Mouse (Mus musculus): ENCODE measurements around the gene Olfr248. TPM values are rescaled to one million over a fixed set of nuclear protein-coding genes. Genes with fewer than 3 reads are reported as not detected.

The Olfr248 gene
- polyA plus RNA-seq, 1 experiment = not detected

GRCm38 (mm10) chr1:174426180-174426986, 35.5 kb downstream of the Olfr248 start:
- Histone ChIP-seq H3K4me1 (ENCODE audit: control insufficient read depth, insufficient read depth, insufficient read length) (no peaks in the 10 kb centered on the region), H3K27me3 (ENCODE audit: control insufficient read depth, insufficient read depth, low read length) (no peaks in the 10 kb centered on the region), H3K36me3 (ENCODE audit: control insufficient read depth, insufficient read depth, low read length) (no peaks in the 10 kb centered on the region), H3K4me3 (ENCODE audit: extremely low read depth, insufficient read depth, insufficient read length) (no peak overlapping the region), H3K27ac (ENCODE audit: insufficient read depth, low read length) (no peak overlapping the region)
- whole genome bisulfite sequencing = 72% methylated on average over 3 of the region's 3 CpGs
- DNase-seq (ENCODE audit: low read depth in 1 of 2, low spot score in 2 of 2) = no peak
- no peak for TF ChIP-seq POLR2A (IDR thresholded peaks at IDR 0.05; ENCODE audit: low read depth, low read length)
- no peak for TF ChIP-seq CTCF (IDR thresholded peaks at IDR 0.05; ENCODE audit: extremely low read depth, insufficient read depth, insufficient read length, insufficient replicate concordance)

GRCm38 (mm10) chr1:174427402-174427801, 36.6 kb downstream of the Olfr248 start:
- Histone ChIP-seq H3K27me3 (ENCODE audit: control insufficient read depth, insufficient read depth, low read length) (no peaks in the 10 kb centered on the region), H3K4me1 (ENCODE audit: control insufficient read depth, insufficient read depth, insufficient read length) (no peaks in the 10 kb centered on the region), H3K4me3 (ENCODE audit: extremely low read depth, insufficient read depth, insufficient read length) (no peak overlapping the region), H3K27ac (ENCODE audit: insufficient read depth, low read length) (no peak overlapping the region), H3K36me3 (ENCODE audit: control insufficient read depth, insufficient read depth, low read length) (no peaks in the 10 kb centered on the region)
- DNase-seq (ENCODE audit: low read depth in 1 of 2, low spot score in 2 of 2) = no peak
- whole genome bisulfite sequencing = 85% methylated on average over 1 of the region's 1 CpGs
- no peak for TF ChIP-seq CTCF (IDR thresholded peaks at IDR 0.05; ENCODE audit: extremely low read depth, insufficient read depth, insufficient read length, insufficient replicate concordance)
- TF ChIP-seq POLR2A (IDR thresholded peaks at IDR 0.05; ENCODE audit: low read depth, low read length) = no peak

GRCm38 (mm10) chr1:174428407-174428806, 37.6 kb downstream of the Olfr248 start:
- Histone ChIP-seq H3K27ac (ENCODE audit: insufficient read depth, low read length) (no peak overlapping the region), H3K27me3 (ENCODE audit: control insufficient read depth, insufficient read depth, low read length) (no peaks in the 10 kb centered on the region), H3K36me3 (ENCODE audit: control insufficient read depth, insufficient read depth, low read length) (no peaks in the 10 kb centered on the region), H3K4me1 (ENCODE audit: control insufficient read depth, insufficient read depth, insufficient read length) (no peaks in the 10 kb centered on the region), H3K4me3 (ENCODE audit: extremely low read depth, insufficient read depth, insufficient read length) (no peak overlapping the region)
- TF ChIP-seq CTCF (IDR thresholded peaks at IDR 0.05; ENCODE audit: extremely low read depth, insufficient read depth, insufficient read length, insufficient replicate concordance) (no peak), POLR2A (IDR thresholded peaks at IDR 0.05; ENCODE audit: low read depth, low read length) (no peak)
- WGBS = 87% methylated on average over 2 of the region's 2 CpGs
- no peak for DNase-seq (ENCODE audit: low read depth in 1 of 2, low spot score in 2 of 2)

GRCm38 (mm10) chr1:174434121-174434520, 43.3 kb downstream of the Olfr248 start:
- Histone ChIP-seq H3K27ac (ENCODE audit: insufficient read depth, low read length) (no peak overlapping the region), H3K4me3 (ENCODE audit: extremely low read depth, insufficient read depth, insufficient read length) (no peak overlapping the region), H3K27me3 (ENCODE audit: control insufficient read depth, insufficient read depth, low read length) (no peaks in the 10 kb centered on the region), H3K4me1 (ENCODE audit: control insufficient read depth, insufficient read depth, insufficient read length) (no peaks in the 10 kb centered on the region), H3K36me3 (ENCODE audit: control insufficient read depth, insufficient read depth, low read length) (no peaks in the 10 kb centered on the region)
- no peak for TF ChIP-seq POLR2A (IDR thresholded peaks at IDR 0.05; ENCODE audit: low read depth, low read length)
- TF ChIP-seq CTCF (IDR thresholded peaks at IDR 0.05; ENCODE audit: extremely low read depth, insufficient read depth, insufficient read length, insufficient replicate concordance) = no peak
- WGBS = 14% methylated on average over 1 of the region's 1 CpGs
- no peak for DNase-seq (ENCODE audit: low read depth in 1 of 2, low spot score in 2 of 2)

Other genes starting within 250 kb of the Olfr248 start
- gene Olfr420, start 235.4 kb upstream of the Olfr248 start, polyA plus RNA-seq (2012; rRNA removed) = not detected in 2 replicates
- 2.4 and 3.2 TPM in 2 replicates for gene Spta1, start 218.3 kb upstream of the Olfr248 start, polyA plus RNA-seq (2012; rRNA removed)
- gene Olfr419, start 139.0 kb upstream of the Olfr248 start, polyA plus RNA-seq (2012; rRNA removed) = not detected in 2 replicates
- gene Mptx1, start 60.5 kb upstream of the Olfr248 start, polyA plus RNA-seq (2012; rRNA removed) = not detected in 2 replicates
- gene Olfr417, start 25.9 kb upstream of the Olfr248 start, polyA plus RNA-seq (2012; rRNA removed) = not detected in 2 replicates
- gene Olfr414, start 33.0 kb downstream of the Olfr248 start, polyA plus RNA-seq (2012; rRNA removed) = 0.12 and 0.14 TPM in 2 replicates
- not detected in 2 replicates for gene Olfr220, start 51.0 kb downstream of the Olfr248 start, polyA plus RNA-seq (2012; rRNA removed)
- 0.04 and 0.06 TPM in 2 replicates for gene Fmn2, start 110.8 kb downstream of the Olfr248 start, polyA plus RNA-seq (2012; rRNA removed)

All from spleen, adult 2 months (tissue).